Mouse (Mus musculus) heart, postnatal 25 days (tissue): Measurements from ENCODE around the gene Timm50. TPM values are rescaled to one million over a fixed set of nuclear protein-coding genes. Genes with fewer than 3 reads are reported as not detected.

Experiments used
- DNase-seq: peaks from one replicate; pipeline ENCODE4 v3.0.0; 2022; ENCODE audit warnings: low spot score
- intact Hi-C: fragments of 180-260 bp; cut with DNase I; formaldehyde crosslinking; loops from one replicate; pipeline ENCODE4 v1.15.1; 2025
- total RNA-seq, 2 experiments: library from RNA; stranded (reverse); gene quantifications; 2 replicates each; pipeline ENCODE4 v1.2.3; 2021

Timm50 gene
- total RNA-seq, 2 experiments from 2014 or later = 60.5 to 61.7 TPM

- DNase-seq = no peak
- intact Hi-C loops = no loop called here
Observed at GRCm38 (mm10) chr7:28334534-28334933, 22.7 kb upstream of the Timm50 start.

- intact Hi-C loops = no loop called here
- DNase-seq = no peak
Observed at GRCm38 (mm10) chr7:28328260-28328659, 16.4 kb upstream of the Timm50 start.

GRCm38 (mm10) chr7:28326457-28326856 lies 14.6 kb upstream of the Timm50 start:
- intact Hi-C loops = no loop called here
- DNase-seq = no peak

GRCm38 (mm10) chr7:28325293-28325692 lies 13.4 kb upstream of the Timm50 start:
- DNase-seq = no peak
- intact Hi-C loops = no loop called here

- DNase-seq = no peak
- intact Hi-C loops = no loop called here
Observed at GRCm38 (mm10) chr7:28321974-28322720, 10.3 kb upstream of the Timm50 start.

- intact Hi-C loops = no loop called here
- DNase-seq = no peak
Observed at GRCm38 (mm10) chr7:28318714-28319113, 6.8 kb upstream of the Timm50 start.

- intact Hi-C loops = no loop called here
- no peak for DNase-seq
Observed at GRCm38 (mm10) chr7:28318036-28318435, 6.2 kb upstream of the Timm50 start.

- intact Hi-C loops = no loop called here
- DNase-seq = no peak
Observed at GRCm38 (mm10) chr7:28311151-28311925, 534 bp downstream of the Timm50 start.

GRCm38 (mm10) chr7:28309737-28310136 lies 2.1 kb downstream of the Timm50 start:
- intact Hi-C loops = no loop called here
- no peak for DNase-seq

- intact Hi-C loops = no loop called here
- no peak for DNase-seq
Observed at GRCm38 (mm10) chr7:28306216-28306615, 5.7 kb downstream of the Timm50 start.

GRCm38 (mm10) chr7:28305641-28306040 lies 6.2 kb downstream of the Timm50 start:
- DNase-seq = no peak
- intact Hi-C loops = no loop called here

- intact Hi-C loops = loop anchor here (2.0 kb wide), 1 partner anchor 23 kb away; no protein-coding TSS in a partner anchor
- peak; percentile 19 for DNase-seq
Observed at GRCm38 (mm10) chr7:28301616-28302433, 10.0 kb downstream of the Timm50 start, which contains the start of gene Dll3. Gene Dll3, minus strand, starts transcription at chr7:28302238.

- intact Hi-C loops = loop anchor here (2.0 to 10.0 kb wide), 3 partner anchors 87 to 244 kb away; partner anchors contain the start of gene Psmc4
- DNase-seq = no peak
Observed at GRCm38 (mm10) chr7:28298837-28299625, 12.8 kb downstream of the Timm50 start.

GRCm38 (mm10) chr7:28294481-28294880 lies 17.4 kb downstream of the Timm50 start:
- no peak for DNase-seq
- intact Hi-C loops = loop anchor here (10.0 kb wide), 1 partner anchor 240 kb away; the partner anchor contains the start of gene Psmc4

- DNase-seq = no peak
- intact Hi-C loops = loop anchor here (10.0 kb wide), 1 partner anchor 236 kb away; the partner anchor contains the start of gene Psmc4
Observed at GRCm38 (mm10) chr7:28290638-28291590, 21.0 kb downstream of the Timm50 start, which contains the start of gene Selenov. Gene Selenov, minus strand, starts transcription at chr7:28291186.

GRCm38 (mm10) chr7:28290165-28290564 lies 21.7 kb downstream of the Timm50 start:
- intact Hi-C loops = loop anchor here (10.0 kb wide), 1 partner anchor 235 kb away; the partner anchor contains the start of gene Psmc4
- no peak for DNase-seq

- no peak for DNase-seq
- intact Hi-C loops = no loop called here
Observed at GRCm38 (mm10) chr7:28280630-28281029, 31.2 kb downstream of the Timm50 start.

- no peak for DNase-seq
- intact Hi-C loops = loop anchor here (2.0 to 5.0 kb wide), 3 partner anchors 25 to 96 kb away; partner anchors contain the start of gene Dll3
Observed at GRCm38 (mm10) chr7:28278279-28278652, 33.6 kb downstream of the Timm50 start.
